Mouse (Mus musculus): ENCODE results near the gene Zdhhc17. TPM values are rescaled to one million over a fixed set of nuclear protein-coding genes. Genes with fewer than 3 reads are reported as not detected.
A peak's percentile ranks its signal among the peaks of the same experiment; 100 is the strongest.

The Zdhhc17 gene
- polyA plus RNA-seq, 1 experiment from 2014 or later: 28.1 TPM

DNA sequence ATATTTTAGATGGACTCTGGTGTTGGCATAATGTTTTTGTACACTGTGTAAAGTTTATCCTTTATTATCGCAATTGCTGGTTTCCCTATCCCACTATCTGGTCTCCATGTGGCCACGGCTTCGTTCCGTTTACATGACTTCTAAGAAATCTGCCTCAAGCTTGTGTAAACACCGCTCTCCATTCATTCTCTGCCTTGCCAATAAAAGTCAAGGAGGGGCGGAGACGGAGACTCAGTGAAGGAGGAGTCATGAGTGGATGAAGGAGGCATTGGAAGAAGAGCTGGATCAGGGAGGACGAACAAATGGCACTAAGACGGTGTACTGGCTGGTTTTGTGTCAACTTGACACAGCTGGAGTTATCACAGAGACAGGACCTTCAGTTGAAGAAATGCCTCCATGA, 37.9 kb downstream of the Zdhhc17 start:
- no peak for ATAC-seq (ENCODE audit: low FRiP score, low TSS enrichment)
- 47% methylated on average over 9 of the region's 9 CpGs for WGBS
- Histone ChIP-seq H3K4me2 (replicated peaks; ENCODE audit: low read depth, low read length) (no peak overlapping the region), H3K36me3 (ENCODE audit: insufficient read depth, low read length) (peaks cover 14% of the 10 kb centered on the region; the same call in 1 of the 2 replicates), H3K27ac (ENCODE audit: low read length) (no peak overlapping the region), H3K4me1 (ENCODE audit: insufficient read depth, low read length) (peaks cover 3% of the 10 kb centered on the region; the same call in 1 of the 2 replicates), H3K9me3 (ENCODE audit: low read length) (no peaks in the 10 kb centered on the region), H3K9ac (replicated peaks; ENCODE audit: low read length) (no peak overlapping the region), H3K27me3 (ENCODE audit: insufficient read depth, low read length) (no peaks in the 10 kb centered on the region), H3K4me3 (ENCODE audit: low read length) (no peak overlapping the region)

DNA sequence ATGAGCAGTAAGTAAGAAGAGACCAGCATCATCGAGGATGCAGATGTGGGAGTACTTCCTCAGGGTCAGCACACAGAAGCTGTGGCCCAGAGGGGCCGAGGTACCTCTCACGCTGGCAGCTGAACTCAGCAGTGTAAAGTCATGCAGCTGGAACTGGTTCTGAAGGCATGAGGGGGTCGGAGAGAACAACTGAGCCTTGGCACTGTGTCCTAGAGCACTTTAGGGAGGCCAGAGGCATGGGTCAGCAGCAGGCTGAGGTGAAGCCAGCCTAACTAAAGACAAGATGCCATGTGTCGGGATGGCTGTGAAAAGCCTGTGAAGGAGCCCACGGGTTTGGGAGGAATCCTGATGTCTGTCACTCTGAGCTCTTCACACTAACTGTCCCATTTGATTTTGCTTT, 38.5 kb downstream of the Zdhhc17 start:
- Histone ChIP-seq H3K27ac (ENCODE audit: low read length) (no peak overlapping the region), H3K9ac (replicated peaks; ENCODE audit: low read length) (no peak overlapping the region), H3K4me3 (ENCODE audit: low read length) (no peak overlapping the region), H3K4me2 (replicated peaks; ENCODE audit: low read depth, low read length) (no peak overlapping the region), H3K9me3 (ENCODE audit: low read length) (no peaks in the 10 kb centered on the region), H3K27me3 (ENCODE audit: insufficient read depth, low read length) (no peaks in the 10 kb centered on the region), H3K4me1 (ENCODE audit: insufficient read depth, low read length) (peaks cover 3% of the 10 kb centered on the region; the same call in 1 of the 2 replicates), H3K36me3 (ENCODE audit: insufficient read depth, low read length) (peaks cover 16% of the 10 kb centered on the region; the same call in 1 of the 2 replicates)
- 42% methylated on average over 6 of the region's 6 CpGs for WGBS
- ATAC-seq (ENCODE audit: low FRiP score, low TSS enrichment): peak; percentile 69

DNA sequence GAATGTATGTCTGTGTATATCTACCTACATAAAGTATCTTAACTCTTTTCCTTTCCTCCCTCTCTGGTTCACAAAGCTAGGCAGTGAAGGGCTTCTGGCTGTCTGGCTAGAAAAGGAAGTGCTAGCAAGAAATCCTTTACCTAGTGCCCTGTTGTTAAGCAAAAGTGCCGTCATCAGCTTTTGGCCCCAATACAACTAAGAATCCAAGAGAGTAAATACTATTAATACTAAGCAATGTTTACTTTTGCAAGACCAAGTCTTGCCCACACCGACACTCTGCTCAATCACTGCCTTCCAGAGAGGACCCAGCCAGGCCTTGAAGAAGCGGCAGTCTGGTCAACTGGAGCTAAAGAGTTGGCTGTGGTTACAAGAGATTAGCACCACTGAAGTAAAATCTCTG, 38.9 kb downstream of the Zdhhc17 start:
- Histone ChIP-seq H3K27me3 (ENCODE audit: insufficient read depth, low read length) (no peaks in the 10 kb centered on the region), H3K4me1 (ENCODE audit: insufficient read depth, low read length) (peaks cover 3% of the 10 kb centered on the region; the same call in 1 of the 2 replicates), H3K9me3 (ENCODE audit: low read length) (no peaks in the 10 kb centered on the region), H3K27ac (ENCODE audit: low read length) (no peak overlapping the region), H3K36me3 (ENCODE audit: insufficient read depth, low read length) (peaks cover 16% of the 10 kb centered on the region; the same call in 1 of the 2 replicates), H3K9ac (replicated peaks; ENCODE audit: low read length) (no peak overlapping the region), H3K4me3 (ENCODE audit: low read length) (no peak overlapping the region), H3K4me2 (replicated peaks; ENCODE audit: low read depth, low read length) (no peak overlapping the region)
- 62% methylated on average over 3 of the region's 3 CpGs for WGBS
- ATAC-seq (ENCODE audit: low FRiP score, low TSS enrichment): no peak

DNA sequence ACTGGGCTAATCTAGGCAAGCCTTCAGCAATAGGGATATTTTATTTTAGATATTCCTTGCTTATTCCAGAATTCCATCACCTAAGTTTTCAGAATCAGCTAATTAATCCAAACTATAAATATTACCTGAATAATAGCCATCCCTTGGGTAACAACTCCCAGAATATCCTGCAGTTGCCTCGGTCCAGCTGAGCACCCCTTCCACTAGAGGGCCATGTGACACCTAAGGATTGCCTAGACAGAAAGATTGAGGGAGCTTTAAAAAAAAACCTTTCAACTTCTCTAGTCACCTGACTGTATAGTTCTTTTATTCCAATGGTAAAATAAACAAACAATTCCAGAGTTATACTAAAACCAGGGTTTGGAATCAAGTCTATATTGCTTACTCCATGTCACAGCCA, 47.8 kb downstream of the Zdhhc17 start:
- Histone ChIP-seq H3K9ac (replicated peaks; ENCODE audit: low read length) (no peak overlapping the region), H3K4me3 (ENCODE audit: low read length) (no peak overlapping the region), H3K27me3 (ENCODE audit: insufficient read depth, low read length) (no peaks in the 10 kb centered on the region), H3K27ac (ENCODE audit: low read length) (no peak overlapping the region), H3K4me1 (ENCODE audit: insufficient read depth, low read length) (no peaks in the 10 kb centered on the region), H3K36me3 (ENCODE audit: insufficient read depth, low read length) (peaks cover 21% of the 10 kb centered on the region; the same call in 1 of the 2 replicates), H3K4me2 (replicated peaks; ENCODE audit: low read depth, low read length) (no peak overlapping the region), H3K9me3 (ENCODE audit: low read length) (no peaks in the 10 kb centered on the region)
- WGBS: 40% methylated on average over 1 of the region's 1 CpGs
- ATAC-seq (ENCODE audit: low FRiP score, low TSS enrichment): no peak

DNA sequence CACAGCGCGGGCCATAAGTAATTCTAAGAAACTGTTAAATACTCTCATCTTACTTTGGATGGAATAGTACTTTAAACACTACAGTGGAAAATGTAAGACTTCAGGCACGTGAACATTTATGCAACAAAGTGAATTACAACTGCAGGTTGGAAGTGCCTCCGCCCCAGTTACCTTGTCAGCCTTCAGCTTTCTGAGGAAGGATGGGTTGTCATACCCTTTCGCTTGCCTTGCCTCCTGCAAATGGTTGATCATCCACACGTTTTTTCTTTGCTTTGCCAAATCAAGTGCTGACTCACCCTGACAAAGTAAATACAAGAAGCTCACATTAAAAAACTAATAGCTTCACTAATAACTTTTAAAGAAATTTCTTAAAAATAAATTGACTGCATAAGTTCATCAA, 49.1 kb downstream of the Zdhhc17 start:
- Histone ChIP-seq H3K4me2 (replicated peaks; ENCODE audit: low read depth, low read length) (no peak overlapping the region), H3K4me1 (ENCODE audit: insufficient read depth, low read length) (no peaks in the 10 kb centered on the region), H3K9me3 (ENCODE audit: low read length) (no peaks in the 10 kb centered on the region), H3K36me3 (ENCODE audit: insufficient read depth, low read length) (peaks cover 17% of the 10 kb centered on the region), H3K27ac (ENCODE audit: low read length) (no peak overlapping the region), H3K27me3 (ENCODE audit: insufficient read depth, low read length) (no peaks in the 10 kb centered on the region), H3K9ac (replicated peaks; ENCODE audit: low read length) (no peak overlapping the region), H3K4me3 (ENCODE audit: low read length) (no peak overlapping the region)
- ATAC-seq (ENCODE audit: low FRiP score, low TSS enrichment): no peak
- 89% methylated on average over 6 of the region's 6 CpGs for WGBS

DNA sequence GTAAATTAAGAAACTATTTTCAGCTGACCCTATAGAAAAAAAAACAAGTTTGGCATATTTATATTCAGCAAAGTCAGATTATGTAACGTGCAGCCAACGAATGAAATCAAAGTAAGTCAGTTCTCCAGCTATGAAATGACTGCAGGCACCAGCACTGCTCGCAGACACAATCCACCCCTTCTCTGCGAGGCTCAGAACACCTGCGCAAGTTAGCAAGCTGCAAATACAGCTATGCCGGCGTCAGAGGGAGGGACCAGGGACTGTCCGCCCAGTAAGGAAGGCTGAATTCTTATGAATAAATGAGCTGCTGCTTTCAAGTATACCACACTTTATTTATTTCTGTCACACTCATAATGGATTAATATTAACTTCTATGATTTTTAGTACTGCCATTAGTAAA, 50.2 kb downstream of the Zdhhc17 start:
- Histone ChIP-seq H3K4me1 (ENCODE audit: insufficient read depth, low read length) (no peaks in the 10 kb centered on the region), H3K27ac (ENCODE audit: low read length) (no peak overlapping the region), H3K36me3 (ENCODE audit: insufficient read depth, low read length) (peaks cover 17% of the 10 kb centered on the region), H3K4me3 (ENCODE audit: low read length) (no peak overlapping the region), H3K9ac (replicated peaks; ENCODE audit: low read length) (no peak overlapping the region), H3K4me2 (replicated peaks; ENCODE audit: low read depth, low read length) (no peak overlapping the region), H3K9me3 (ENCODE audit: low read length) (no peaks in the 10 kb centered on the region), H3K27me3 (ENCODE audit: insufficient read depth, low read length) (no peaks in the 10 kb centered on the region)
- 95% methylated on average over 8 of the region's 8 CpGs for WGBS
- no peak for ATAC-seq (ENCODE audit: low FRiP score, low TSS enrichment)

DNA sequence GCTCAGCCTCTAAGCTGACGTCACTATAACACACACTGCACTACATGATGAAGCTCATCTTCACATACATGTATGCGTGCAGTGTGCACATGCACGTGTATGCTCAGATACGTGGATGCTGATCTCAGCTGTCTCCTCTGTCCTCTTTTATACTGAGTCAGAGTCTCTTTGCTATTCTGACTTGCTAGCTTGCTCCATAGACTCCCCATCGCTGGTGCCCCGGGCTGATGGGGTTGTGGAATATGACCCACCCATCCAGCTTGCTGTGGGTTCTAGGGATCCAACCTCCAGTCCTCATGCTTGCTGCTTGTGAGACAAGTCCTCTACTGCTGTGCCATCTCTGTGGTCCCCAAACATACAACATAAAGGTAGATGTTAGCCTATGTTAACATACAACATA, 51.1 kb downstream of the Zdhhc17 start:
- Histone ChIP-seq H3K36me3 (ENCODE audit: insufficient read depth, low read length) (peaks cover 17% of the 10 kb centered on the region), H3K27me3 (ENCODE audit: insufficient read depth, low read length) (no peaks in the 10 kb centered on the region), H3K27ac (ENCODE audit: low read length) (no peak overlapping the region), H3K9ac (replicated peaks; ENCODE audit: low read length) (no peak overlapping the region), H3K4me2 (replicated peaks; ENCODE audit: low read depth, low read length) (no peak overlapping the region), H3K4me1 (ENCODE audit: insufficient read depth, low read length) (no peaks in the 10 kb centered on the region), H3K9me3 (ENCODE audit: low read length) (no peaks in the 10 kb centered on the region), H3K4me3 (ENCODE audit: low read length) (no peak overlapping the region)
- WGBS: 93% methylated on average over 6 of the region's 6 CpGs
- ATAC-seq (ENCODE audit: low FRiP score, low TSS enrichment): no peak

DNA sequence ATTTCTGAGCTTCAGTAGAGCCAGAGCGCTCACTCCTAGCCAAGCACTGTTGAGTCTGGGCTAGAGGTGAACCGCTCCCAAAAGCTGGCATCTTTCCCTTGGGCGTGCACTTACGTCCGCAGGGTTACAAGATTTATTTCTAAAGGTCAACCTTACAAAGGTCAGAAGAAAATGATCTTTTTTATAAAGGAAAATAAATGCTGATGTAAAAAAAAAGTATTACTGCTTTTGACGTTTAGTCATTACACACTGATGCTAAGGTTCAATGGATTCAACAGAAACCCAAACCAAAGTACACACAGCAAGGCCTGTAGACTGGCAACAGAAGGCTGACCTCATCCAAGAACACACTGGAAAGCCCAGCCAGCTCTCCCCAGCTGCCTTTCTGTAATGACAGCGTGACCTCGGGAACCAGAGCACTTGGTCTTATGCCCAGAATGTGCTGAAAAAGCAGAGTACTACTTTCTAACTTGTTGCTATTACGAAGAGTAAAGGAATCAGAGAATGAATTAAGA, 56.9 kb downstream of the Zdhhc17 start:
- H3K4me1 ChIP-seq (ENCODE audit: insufficient read depth, low read length): peaks cover 12% of the 10 kb centered on the region
- H3K4me3 ChIP-seq (ENCODE audit: low read length): no peak overlapping the region
- no peaks in the 10 kb centered on the region; the same call in 1 of the 2 replicates for H3K36me3 ChIP-seq (ENCODE audit: insufficient read depth, low read length)
- WGBS: 32% methylated on average over 9 of the region's 9 CpGs
- no peak overlapping the region for H3K4me2 ChIP-seq (replicated peaks; ENCODE audit: low read depth, low read length)
- no peak overlapping the region for H3K9ac ChIP-seq (replicated peaks; ENCODE audit: low read length)
- peak overlapping the region; percentile 79 for H3K27ac ChIP-seq (ENCODE audit: low read length)
- ATAC-seq (ENCODE audit: low FRiP score, low TSS enrichment): peak; percentile 94
- H3K9me3 ChIP-seq (ENCODE audit: low read length): no peaks in the 10 kb centered on the region
- no peaks in the 10 kb centered on the region for H3K27me3 ChIP-seq (ENCODE audit: insufficient read depth, low read length)

DNA sequence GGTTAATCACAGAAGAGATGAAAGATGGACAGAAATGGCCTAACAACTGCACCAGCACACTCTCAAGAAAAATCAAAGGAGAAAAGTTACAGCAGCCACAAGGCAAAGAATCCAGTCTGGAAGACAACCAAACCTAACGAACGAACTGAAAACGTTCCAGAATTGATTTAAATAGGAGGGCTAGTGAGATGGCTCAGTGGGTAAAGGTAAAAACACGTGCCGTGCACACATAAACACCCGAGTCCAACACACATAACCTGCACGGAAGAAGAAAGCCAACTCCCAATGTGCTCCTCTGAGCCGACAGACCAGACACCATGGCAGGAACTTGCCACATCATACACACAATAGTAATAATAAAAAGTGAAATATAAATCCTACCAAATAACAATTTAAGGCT, 57.7 kb downstream of the Zdhhc17 start:
- ATAC-seq (ENCODE audit: low FRiP score, low TSS enrichment): no peak
- H3K27ac ChIP-seq (ENCODE audit: low read length): peak overlapping the region; percentile 79; the same call in 1 of the 2 replicates
- WGBS: 85% methylated on average over 8 of the region's 8 CpGs

DNA sequence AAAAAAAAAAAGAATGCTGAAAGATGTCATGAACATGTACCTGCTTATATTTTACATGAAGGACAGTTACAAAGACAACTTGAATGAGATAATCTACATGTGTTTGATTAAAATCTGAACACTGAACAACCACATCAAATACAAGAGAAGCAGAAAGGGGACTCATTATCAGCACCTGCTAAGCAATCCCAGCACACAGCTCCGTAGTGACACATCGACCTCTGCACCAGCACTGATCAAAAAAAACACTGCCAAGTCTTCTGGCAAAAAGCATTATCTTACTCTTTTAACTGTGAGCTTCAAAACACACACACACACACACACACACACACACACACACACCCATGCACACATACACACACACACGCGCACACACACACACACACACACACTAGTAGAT, 58.2 kb downstream of the Zdhhc17 start:
- Histone ChIP-seq H3K9ac (replicated peaks; ENCODE audit: low read length) (no peak overlapping the region), H3K4me2 (replicated peaks; ENCODE audit: low read depth, low read length) (no peak overlapping the region), H3K4me1 (ENCODE audit: insufficient read depth, low read length) (peaks cover 12% of the 10 kb centered on the region), H3K4me3 (ENCODE audit: low read length) (no peak overlapping the region), H3K27ac (ENCODE audit: low read length) (no peak overlapping the region), H3K36me3 (ENCODE audit: insufficient read depth, low read length) (no peaks in the 10 kb centered on the region; the same call in 1 of the 2 replicates), H3K9me3 (ENCODE audit: low read length) (no peaks in the 10 kb centered on the region), H3K27me3 (ENCODE audit: insufficient read depth, low read length) (no peaks in the 10 kb centered on the region)
- ATAC-seq (ENCODE audit: low FRiP score, low TSS enrichment): no peak
- 87% methylated on average over 4 of the region's 4 CpGs for whole genome bisulfite sequencing

More for the DNA sequence above, 57.7 kb downstream of the Zdhhc17 start:
- Histone ChIP-seq H3K9me3 (ENCODE audit: low read length) (no peaks in the 10 kb centered on the region), H3K9ac (replicated peaks; ENCODE audit: low read length) (no peak overlapping the region), H3K27me3 (ENCODE audit: insufficient read depth, low read length) (no peaks in the 10 kb centered on the region), H3K4me2 (replicated peaks; ENCODE audit: low read depth, low read length) (no peak overlapping the region), H3K36me3 (ENCODE audit: insufficient read depth, low read length) (no peaks in the 10 kb centered on the region; the same call in 1 of the 2 replicates), H3K4me1 (ENCODE audit: insufficient read depth, low read length) (peaks cover 12% of the 10 kb centered on the region), H3K4me3 (ENCODE audit: low read length) (no peak overlapping the region)

Measured in kidney, embryonic 16.5 days (tissue).